Mouse (Mus musculus): Measurements from ENCODE around the gene Nutf2.

- TF ChIP-seq GATA1 (IDR thresholded peaks at IDR 0.05; ENCODE audit: low read length) = no peak
- TF ChIP-seq TAL1 (IDR thresholded peaks at IDR 0.05; ENCODE audit: low read length) = no peak
These were observed 20.6 kb downstream of the Nutf2 start, which contains the start of gene Edc4 for GRCm38 (mm10) chr8:105880754-105881520.

Data from erythroblast, embryonic 14.5 days (primary cell).